Mouse (Mus musculus) adrenal gland, adult (tissue): ENCODE results near the gene Peak1.
A peak's percentile ranks its signal among the peaks of the same experiment; 100 is the strongest.

Experiments
- DNase-seq, 2 experiments: peaks; one replicate each; pipeline ENCODE4 v3.0.0; 2022 to 2023; ENCODE audit warnings: low spot score in 1 of 2; ENCODE audit not compliant: inconsistent age in 2 of 2

Gene Peak1

GRCm38 (mm10) chr9:56415935-56416607, 1.8 kb downstream of the Peak1 start:
- DNase-seq, result peak in 1 of 2 experiments; percentile 63

- no peak for DNase-seq
These were observed 2.5 kb downstream of the Peak1 start for GRCm38 (mm10) chr9:56415393-56415792.

GRCm38 (mm10) chr9:56414322-56414721, 3.5 kb downstream of the Peak1 start:
- no peak for DNase-seq

- DNase-seq, result no peak
These were observed 5.2 kb downstream of the Peak1 start for GRCm38 (mm10) chr9:56412716-56413115.

GRCm38 (mm10) chr9:56409928-56410327, 7.9 kb downstream of the Peak1 start:
- no peak for DNase-seq

GRCm38 (mm10) chr9:56404619-56405018, 13.2 kb downstream of the Peak1 start:
- DNase-seq, result no peak

GRCm38 (mm10) chr9:56396306-56396705, 21.6 kb downstream of the Peak1 start:
- DNase-seq, result no peak

GRCm38 (mm10) chr9:56392857-56393256, 25.0 kb downstream of the Peak1 start:
- peak in 1 of 2 experiments; percentile 69 for DNase-seq

GRCm38 (mm10) chr9:56382786-56383185, 35.1 kb downstream of the Peak1 start:
- DNase-seq, result no peak

GRCm38 (mm10) chr9:56374401-56374800, 43.5 kb downstream of the Peak1 start:
- peak; percentile 58 to 86 for DNase-seq

GRCm38 (mm10) chr9:56370710-56371109, 47.2 kb downstream of the Peak1 start:
- peak; percentile 62 to 82 for DNase-seq

- DNase-seq, result peak in 1 of 2 experiments; percentile 74
These were observed 49.1 kb downstream of the Peak1 start for GRCm38 (mm10) chr9:56368814-56369213.

- DNase-seq, result peak in 1 of 2 experiments; percentile 43
These were observed 54.6 kb downstream of the Peak1 start for GRCm38 (mm10) chr9:56363306-56363705.

GRCm38 (mm10) chr9:56359261-56359660, 58.6 kb downstream of the Peak1 start:
- peak in 1 of 2 experiments; percentile 74 for DNase-seq

GRCm38 (mm10) chr9:56355186-56355585, 62.7 kb downstream of the Peak1 start:
- DNase-seq, result peak in 1 of 2 experiments; percentile 72

GRCm38 (mm10) chr9:56346321-56346720, 71.5 kb downstream of the Peak1 start:
- no peak for DNase-seq

- DNase-seq, result no peak
These were observed 78.3 kb downstream of the Peak1 start for GRCm38 (mm10) chr9:56339426-56340195.

GRCm38 (mm10) chr9:56334363-56334762, 83.5 kb downstream of the Peak1 start:
- no peak for DNase-seq

GRCm38 (mm10) chr9:56332774-56333173, 85.1 kb downstream of the Peak1 start:
- DNase-seq, result no peak

- no peak for DNase-seq
These were observed 91.3 kb downstream of the Peak1 start for GRCm38 (mm10) chr9:56326511-56327005.

- peak in 1 of 2 experiments; percentile 47 for DNase-seq
These were observed 92.1 kb downstream of the Peak1 start for GRCm38 (mm10) chr9:56325725-56326124.
